8 mouse cellular contexts compared by ENCODE assay signal in the genomic region with DNA sequence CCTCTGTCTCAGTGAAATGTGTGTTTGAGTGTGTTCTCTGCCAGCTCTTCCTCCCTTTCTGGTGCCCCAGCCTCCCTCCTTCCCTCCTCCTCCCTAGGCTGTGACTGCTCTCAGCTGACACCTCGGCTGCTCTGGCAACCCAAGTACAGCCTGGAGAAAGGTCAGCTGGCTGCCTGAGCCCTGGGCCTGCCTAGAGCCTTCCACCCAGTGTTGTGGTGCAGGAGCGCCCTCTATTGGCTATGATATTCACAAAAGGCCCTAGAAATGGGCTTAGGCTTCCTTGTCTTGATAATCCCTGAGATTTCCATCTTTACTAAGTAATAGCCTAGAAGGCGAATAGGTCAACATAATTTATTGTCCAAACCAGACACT.
A peak's percentile ranks its signal among the peaks of the same experiment; 100 is the strongest.
DNase-seq lines count a peak whose midpoint lies in the region; ATAC-seq lines count a peak whose summit lies in the region.

No protein-coding gene starts in this region.

- intact Hi-C loops in heart, postnatal 25 days (cut with DNase I) = loop anchor here (2.0 to 10.0 kb wide), 6 partner anchors 96 to 964 kb away; no protein-coding TSS in a partner anchor

- no peak for ATAC-seq in liver, embryonic 13.5 days (ENCODE audit: low read depth)
- ATAC-seq in neural tube, embryonic 15.5 days (ENCODE audit: low FRiP score) = peak; percentile 94

- DNase-seq in R1 (ENCODE audit: low read depth, low spot score) = peak; percentile 62
- peak; percentile 88 for DNase-seq in cerebellum, adult 8-10 months
- peak; percentile 92 for DNase-seq in forelimb bud, embryonic 11.5 days (ENCODE audit: low read depth, low spot score)
- DNase-seq in heart, postnatal 25 days (ENCODE audit: low spot score) = peak; percentile 83
- DNase-seq in large intestine, adult 2 months (ENCODE audit: low read depth, low spot score) = peak; percentile 39
- peak; percentile 18 for DNase-seq in liver, embryonic 13.5 days
- DNase-seq in urinary bladder, postnatal 25 days (ENCODE audit: low spot score) = peak; percentile 81

- H3K36me3 ChIP-seq in liver, embryonic 13.5 days = no peaks in the 10 kb centered on the region
- H3K36me3 ChIP-seq in neural tube, embryonic 15.5 days = no peaks in the 10 kb centered on the region

- no peaks in the 10 kb centered on the region for H3K27me3 ChIP-seq in liver, embryonic 13.5 days
- no peaks in the 10 kb centered on the region for H3K27me3 ChIP-seq in neural tube, embryonic 15.5 days (replicated peaks)

- no peaks in the 10 kb centered on the region for H3K4me1 ChIP-seq in liver, embryonic 13.5 days (replicated peaks)
- 0 out of 2 replicates have a peak, but pooled peaks cover 4% of the 10 kb centered on the region for H3K4me1 ChIP-seq in neural tube, embryonic 15.5 days

- H3K9me3 ChIP-seq in liver, embryonic 13.5 days (replicated peaks) = no peaks in the 10 kb centered on the region
- H3K9me3 ChIP-seq in neural tube, embryonic 15.5 days (replicated peaks) = no peaks in the 10 kb centered on the region

- no peak overlapping the region for H3K4me3 ChIP-seq in liver, embryonic 13.5 days (replicated peaks)
- H3K4me3 ChIP-seq in neural tube, embryonic 15.5 days (replicated peaks) = no peak overlapping the region

- H3K27ac ChIP-seq in liver, embryonic 13.5 days = no peak overlapping the region
- no peak overlapping the region for H3K27ac ChIP-seq in neural tube, embryonic 15.5 days (replicated peaks)

- no peak overlapping the region for H3K4me2 ChIP-seq in liver, embryonic 13.5 days
- no peak overlapping the region for H3K4me2 ChIP-seq in neural tube, embryonic 15.5 days

- no peak overlapping the region for H3K9ac ChIP-seq in liver, embryonic 13.5 days
- H3K9ac ChIP-seq in neural tube, embryonic 15.5 days (replicated peaks) = no peak overlapping the region

- 2% methylated on average over 3 of the region's 3 CpGs for WGBS in large intestine, adult 2 months
- WGBS in liver, embryonic 13.5 days (ENCODE audit: insufficient replicate concordance) = 7% methylated on average over 3 of the region's 3 CpGs
- WGBS in neural tube, embryonic 15.5 days = 4% methylated on average over 3 of the region's 3 CpGs

Comparison
In these comparisons a context has a peak if more than half of its experiments do, and no peak if none do; other contexts are left out.
1. DNase-seq: peak in every context shown above with its lines; median percentile 92 in forelimb bud, embryonic 11.5 days; 88 in cerebellum, adult 8-10 months; 83 in heart, postnatal 25 days; 81 in urinary bladder, postnatal 25 days; 62 in R1; 39 in large intestine, adult 2 months; 18 in liver, embryonic 13.5 days.